Mouse (Mus musculus) gastrocnemius, postnatal 14 days (tissue): ENCODE results near the gene Mt2. TPM values are rescaled to one million over a fixed set of nuclear protein-coding genes. Genes with fewer than 3 reads are reported as not detected.

Source experiments
- DNase-seq: peaks from one replicate; pipeline ENCODE4 v3.0.0; 2021; ENCODE audit warnings: mixed read lengths
- intact Hi-C: fragments of 180-260 bp; cut with DNase I; formaldehyde crosslinking; loops from one replicate; pipeline ENCODE4 v1.15.1; 2025; ENCODE audit warnings: low total_unique reads
- total RNA-seq, 2 experiments: library from RNA; stranded (reverse); gene quantifications; 2 replicates each; pipeline ENCODE4 v1.2.3; 2021

Mt2 gene
- total RNA-seq, 2 experiments from 2014 or later, result 20.2 to 206 TPM

DNA sequence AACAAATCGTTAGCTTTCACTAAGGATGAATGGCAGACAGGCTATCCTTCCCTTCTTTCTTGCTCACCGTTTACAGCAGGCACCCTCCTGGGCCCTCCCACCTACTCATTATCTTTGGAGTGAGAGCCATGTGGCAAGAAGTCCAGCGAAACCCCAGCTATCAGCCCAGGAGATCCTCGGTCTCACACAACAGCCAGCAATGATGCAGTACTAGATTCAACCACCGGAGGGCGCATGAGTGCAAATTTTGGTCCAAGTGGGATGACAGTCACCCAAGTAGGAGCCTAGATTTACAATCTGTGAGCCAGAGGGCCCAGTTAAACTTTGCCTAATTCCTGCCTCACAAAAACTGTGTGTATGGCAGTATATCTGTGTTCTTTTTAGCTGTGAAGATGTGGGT is 5.2 kb upstream of the Mt2 start:
- intact Hi-C loops, result loop anchor here (5.0 kb wide), 1 partner anchor 35 kb away; no protein-coding TSS in a partner anchor
- peak; percentile 84 for DNase-seq

DNA sequence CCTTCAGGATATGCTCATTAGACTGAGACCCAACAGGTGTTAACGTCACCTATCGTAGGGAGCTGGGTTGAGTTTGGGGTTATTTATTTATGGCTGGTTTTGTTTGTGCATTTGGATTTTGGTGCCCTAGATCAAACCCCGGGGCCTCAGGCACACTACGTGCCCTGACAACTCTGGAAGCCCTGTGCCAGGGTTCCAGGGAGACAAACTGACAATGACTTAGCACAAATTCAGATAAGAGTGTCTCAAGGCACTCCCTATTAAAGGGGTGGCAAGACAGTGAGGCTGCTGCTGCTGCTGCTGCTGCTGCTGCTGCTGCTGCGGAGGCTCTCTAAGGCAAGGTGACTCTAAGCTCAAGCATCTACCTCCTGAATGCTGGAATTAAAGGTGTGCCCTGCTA is 2.9 kb upstream of the Mt2 start:
- DNase-seq, result no peak
- intact Hi-C loops, result loop anchor here (5.0 kb wide), 1 partner anchor 33 kb away; no protein-coding TSS in a partner anchor

DNA sequence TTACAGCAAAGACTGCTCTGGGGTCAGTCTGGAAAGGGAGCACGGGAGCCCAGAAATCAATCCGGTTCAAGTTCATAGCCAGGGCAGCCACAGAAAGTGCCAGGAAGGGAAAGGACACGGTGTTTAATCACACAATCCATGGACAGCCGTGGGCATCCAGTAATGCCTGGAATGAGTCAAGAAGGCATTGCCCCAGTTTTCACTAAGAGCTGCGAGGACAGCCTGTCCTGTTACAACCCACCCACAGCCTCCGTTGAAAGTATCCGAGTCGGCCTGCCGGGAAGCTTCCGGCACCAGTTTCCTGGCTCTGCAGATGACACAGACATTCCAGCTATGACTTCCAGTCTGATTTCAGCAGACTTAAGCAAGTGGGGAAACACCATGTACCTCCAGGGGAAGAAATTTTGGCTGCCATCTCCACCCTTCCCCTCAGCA is 1.1 kb upstream of the Mt2 start:
- peak; percentile 60 for DNase-seq
- intact Hi-C loops, result no loop called here

DNA sequence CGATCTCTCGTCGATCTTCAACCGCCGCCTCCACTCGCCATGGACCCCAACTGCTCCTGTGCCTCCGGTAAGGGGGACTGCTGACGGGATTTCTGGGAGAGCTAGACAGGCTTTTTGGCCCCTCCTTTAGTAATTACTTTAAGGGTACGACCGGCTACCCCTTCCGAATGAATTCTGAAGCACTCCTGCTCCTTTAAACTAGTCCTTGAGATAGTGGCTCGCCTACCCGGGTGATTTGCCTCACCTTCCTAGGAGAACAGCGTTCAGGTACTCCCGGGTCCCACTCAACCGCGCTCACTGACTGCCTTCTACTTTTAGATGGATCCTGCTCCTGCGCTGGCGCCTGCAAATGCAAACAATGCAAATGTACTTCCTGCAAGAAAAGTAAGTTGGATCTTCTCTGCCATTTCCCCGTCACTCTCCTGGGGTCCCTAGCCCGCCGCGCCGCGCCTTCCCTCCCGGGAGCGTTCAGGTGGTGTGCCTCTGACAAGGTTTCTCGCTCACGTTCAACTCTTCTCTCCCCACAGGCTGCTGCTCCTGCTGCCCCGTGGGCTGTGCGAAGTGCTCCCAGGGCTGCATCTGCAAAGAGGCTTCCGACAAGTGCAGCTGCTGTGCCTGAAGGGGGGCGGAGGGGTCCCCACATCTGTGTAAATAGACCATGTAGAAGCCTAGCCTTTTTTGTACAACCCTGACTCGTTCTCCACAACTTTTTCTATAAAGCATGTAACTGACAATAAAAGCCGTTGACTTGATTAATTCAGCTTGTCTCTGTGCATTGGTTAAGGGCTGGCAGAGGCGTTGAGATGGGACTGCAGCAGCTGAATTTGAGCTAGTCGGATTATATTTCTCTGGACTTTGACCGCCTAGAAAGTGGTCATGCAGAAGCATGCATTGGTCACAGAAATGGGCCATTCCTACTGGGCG is 607 bp downstream of the Mt2 start:
- intact Hi-C loops, result no loop called here
- DNase-seq, result no peak

DNA sequence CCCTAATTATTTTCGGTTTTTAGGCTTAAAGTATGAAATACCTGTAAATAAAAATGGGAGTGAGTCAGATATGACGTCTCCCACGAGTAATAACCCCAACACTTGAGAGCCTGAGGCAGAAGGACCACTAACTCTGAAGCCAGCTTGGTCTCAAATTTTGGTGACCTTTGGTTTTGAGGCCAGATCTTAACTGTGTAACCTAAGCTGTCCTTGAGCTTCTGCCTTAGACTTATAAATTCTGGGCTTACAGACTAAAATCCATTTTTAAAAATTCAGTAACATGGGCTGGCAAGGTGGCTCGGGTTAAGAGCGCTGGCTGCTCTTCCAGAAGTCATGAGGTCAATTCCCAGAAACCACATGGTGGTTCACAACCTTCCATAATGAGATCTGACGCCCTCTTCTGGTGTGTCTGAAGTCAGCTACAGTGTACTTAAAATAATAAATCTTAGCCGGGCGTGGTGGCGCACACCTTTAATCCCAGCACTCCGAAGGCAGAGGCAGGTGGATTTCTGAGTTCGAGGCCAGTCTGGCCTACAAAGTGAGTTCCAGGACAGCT is 1.5 kb downstream of the Mt2 start:
- intact Hi-C loops, result no loop called here
- no peak for DNase-seq

DNA sequence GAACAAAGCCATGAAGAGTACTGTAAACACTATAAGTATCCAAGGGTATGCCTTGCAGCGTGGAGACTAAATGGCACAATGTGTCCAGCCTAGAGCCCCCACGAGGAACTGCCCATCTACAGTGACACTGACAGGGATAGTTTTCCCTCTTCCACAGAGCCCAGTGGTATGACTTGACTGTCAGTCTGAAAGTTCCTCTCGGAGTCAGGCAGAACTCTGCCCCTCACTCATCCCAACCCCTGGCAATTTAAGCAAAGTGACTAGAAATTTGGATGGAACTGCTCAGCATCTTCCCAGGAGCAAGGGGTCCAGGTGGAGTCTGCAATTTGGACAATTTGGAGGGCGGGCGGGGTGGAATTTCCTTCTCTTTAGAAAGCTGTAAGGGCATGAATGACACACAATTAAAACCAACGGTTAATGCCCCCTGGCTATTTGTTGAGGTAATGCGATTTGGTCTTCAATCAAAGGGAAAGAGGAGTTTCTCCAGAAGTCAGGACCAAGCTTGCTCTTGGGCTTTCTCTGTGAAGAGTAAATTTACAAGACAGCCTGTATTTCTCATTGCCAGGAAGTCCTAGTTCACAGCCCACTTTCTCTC is 2.3 kb downstream of the Mt2 start:
- intact Hi-C loops, result no loop called here
- no peak for DNase-seq

DNA sequence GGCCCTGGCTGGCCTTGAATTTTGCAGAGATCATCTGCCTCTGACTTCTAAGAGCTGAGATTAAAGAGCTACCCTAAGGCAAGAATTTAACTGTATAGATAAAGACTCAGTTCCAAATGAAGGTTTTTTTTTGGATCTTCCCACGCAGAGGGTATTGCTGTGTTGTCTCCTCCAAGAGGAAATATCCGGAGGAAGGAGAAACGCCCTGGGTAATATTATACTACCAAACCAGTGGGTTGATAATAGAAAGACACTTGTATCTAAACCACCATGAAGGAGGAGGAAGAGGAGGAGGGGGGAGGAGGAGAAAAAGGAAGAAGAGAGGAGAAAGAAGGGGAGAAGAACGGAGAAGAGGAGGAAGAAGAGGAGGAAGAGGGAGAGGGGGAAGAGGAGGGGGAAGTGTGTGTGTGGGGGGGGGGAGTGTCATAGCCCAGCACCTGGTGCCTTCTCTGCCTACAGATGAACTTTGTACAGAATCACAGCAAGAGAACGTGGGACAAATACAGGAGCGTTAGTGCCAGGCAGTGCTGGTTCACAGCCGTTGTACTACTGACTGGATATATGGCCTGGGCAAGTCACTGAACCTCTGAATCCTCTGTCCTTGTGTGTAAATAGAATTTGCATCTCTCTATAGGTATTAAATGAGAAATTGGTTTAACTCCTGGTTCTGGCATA is 5.4 kb downstream of the Mt2 start:
- intact Hi-C loops, result no loop called here
- no peak for DNase-seq

DNA sequence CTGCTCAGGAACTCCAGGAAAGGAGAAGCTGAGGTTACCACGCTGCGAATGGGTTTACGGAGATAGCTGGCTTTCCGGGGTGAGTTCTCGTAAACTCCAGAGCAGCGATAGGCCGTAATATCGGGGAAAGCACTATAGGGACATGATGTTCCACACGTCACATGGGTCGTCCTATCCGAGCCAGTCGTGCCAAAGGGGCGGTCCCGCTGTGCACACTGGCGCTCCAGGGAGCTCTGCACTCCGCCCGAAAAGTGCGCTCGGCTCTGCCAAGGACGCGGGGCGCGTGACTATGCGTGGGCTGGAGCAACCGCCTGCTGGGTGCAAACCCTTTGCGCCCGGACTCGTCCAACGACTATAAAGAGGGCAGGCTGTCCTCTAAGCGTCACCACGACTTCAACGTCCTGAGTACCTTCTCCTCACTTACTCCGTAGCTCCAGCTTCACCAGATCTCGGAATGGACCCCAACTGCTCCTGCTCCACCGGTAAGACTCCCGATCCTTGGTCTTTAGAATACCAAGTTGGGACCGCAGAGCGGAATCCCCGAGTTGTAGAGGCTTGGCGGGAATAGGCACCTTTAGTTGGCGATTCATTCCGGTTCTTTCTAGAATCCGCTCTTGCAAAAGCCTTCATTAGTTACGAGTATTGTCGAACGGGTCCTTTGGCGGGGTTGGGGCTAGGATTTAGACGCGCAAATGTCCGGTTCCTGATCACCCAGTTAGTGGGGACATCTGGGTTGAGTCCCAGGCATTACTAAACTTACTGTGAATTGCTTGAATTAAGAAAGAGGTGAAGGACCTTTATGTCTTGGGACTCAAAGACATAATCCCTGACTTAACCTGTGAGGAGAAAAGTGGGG is 6.6 kb downstream of the Mt2 start, which contains the start of gene Mt1:
Gene Mt1 (plus strand): TSS at position 226 of the 856 bp plus-strand sequence.
- DNase-seq, result peak; percentile 92
- intact Hi-C loops, result no loop called here

DNA sequence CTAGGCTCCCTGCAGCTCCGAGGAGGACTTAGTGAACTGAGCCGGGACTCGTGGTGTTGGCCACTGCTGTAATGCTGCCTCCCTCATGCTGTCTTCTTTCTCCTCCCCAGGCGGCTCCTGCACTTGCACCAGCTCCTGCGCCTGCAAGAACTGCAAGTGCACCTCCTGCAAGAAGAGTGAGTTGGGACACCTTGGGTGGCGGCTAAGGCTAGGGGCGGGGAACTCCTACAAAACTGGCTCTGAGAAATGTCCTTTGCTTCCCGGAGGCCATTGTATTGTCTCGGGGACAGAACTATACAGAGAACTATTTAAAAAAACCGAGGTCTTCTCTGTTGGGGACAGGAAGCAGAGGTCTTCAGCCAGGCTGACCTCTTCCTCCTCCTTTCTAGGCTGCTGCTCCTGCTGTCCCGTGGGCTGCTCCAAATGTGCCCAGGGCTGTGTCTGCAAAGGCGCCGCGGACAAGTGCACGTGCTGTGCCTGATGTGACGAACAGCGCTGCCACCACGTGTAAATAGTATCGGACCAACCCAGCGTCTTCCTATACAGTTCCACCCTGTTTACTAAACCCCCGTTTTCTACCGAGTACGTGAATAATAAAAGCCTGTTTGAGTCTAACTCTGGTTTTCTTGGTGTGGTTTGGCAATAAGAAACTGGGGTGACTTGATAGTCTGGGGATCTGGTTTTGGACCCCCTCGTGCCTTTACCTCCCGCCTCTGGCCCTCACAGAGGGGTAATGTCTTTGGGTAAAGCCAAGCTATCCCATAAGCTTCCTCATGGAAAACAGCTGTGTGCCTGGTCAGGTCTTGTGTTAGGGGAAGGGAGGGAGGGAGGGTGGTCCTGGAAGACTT is 7.5 kb downstream of the Mt2 start:
- intact Hi-C loops, result no loop called here
- DNase-seq, result no peak

DNA sequence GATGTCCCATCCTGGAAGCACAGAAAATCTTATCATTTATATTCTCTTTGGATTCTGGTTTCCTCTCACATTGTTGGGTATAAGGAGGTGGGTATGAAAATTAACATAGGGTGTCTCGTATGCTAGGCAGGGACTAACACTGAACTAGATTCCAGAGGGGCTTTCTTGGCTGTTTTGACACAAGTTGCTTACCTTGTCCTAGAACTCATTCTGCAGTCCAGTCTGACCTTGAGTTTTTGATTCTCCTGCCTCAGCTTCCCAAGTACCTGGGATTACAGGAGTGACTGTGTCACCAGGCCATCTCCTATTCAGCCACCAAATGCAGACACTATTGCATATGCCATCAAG is 8.1 kb downstream of the Mt2 start:
- DNase-seq, result no peak
- intact Hi-C loops, result no loop called here

DNA sequence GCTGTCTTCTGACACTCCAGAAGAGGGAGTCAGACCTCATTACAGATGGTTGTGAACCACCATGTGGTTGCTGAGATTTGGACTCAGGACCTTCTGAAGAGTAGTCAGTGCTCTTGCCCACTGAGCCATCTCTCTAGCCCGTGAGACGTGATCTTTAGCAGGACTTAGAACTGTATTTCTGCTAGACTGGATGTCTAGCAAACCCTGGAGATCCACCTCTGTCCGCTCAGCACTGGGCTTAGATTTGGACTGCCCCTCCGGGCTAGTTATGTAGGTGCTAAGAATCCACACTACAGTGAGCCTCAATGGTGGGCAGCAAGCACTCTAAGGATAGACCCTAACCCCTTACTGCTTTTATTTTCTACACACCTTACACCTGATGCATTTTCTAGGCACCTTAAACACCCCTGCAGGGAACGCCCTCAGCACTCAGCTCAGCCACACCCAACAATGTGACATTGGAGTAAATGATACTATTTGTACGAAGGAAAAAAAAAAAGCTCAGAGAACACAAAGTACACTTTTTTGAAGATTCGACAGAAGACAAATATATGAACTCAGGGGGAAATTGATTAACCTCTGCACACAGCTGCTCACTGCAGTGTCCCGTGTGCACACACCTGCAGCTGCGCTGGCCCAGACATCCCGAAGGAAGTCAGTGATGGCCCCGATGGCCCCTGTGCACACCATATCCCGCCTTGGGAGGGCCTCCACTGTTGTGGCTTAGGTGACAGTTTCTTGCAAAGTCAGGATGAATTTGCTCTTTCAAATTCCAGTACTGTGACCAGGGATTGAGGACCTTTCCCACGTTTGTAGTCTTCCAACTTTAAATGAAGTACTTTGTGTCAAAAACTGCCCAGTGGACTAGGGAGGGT is 9.8 kb downstream of the Mt2 start:
- intact Hi-C loops, result no loop called here
- no peak for DNase-seq

DNA sequence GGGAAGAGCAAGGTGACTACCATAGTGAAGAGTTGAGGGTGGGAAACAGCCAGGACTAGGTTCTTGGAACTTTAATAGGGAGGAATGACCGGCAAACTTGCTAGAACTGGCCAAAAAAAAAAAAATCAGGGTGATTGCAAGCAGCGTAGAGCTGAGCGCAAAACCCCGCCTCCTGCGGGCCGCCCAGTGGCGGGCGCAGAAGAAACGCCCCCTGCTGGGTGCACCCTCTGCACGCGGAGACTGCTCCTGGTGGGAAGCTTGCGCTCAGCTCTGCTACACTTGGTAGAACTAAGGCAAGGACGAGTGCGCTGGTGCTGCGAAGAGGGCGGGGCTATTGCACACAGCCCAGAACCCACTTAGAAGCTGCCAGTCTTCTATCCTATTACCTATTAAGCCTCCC is 10.7 kb downstream of the Mt2 start:
- intact Hi-C loops, result no loop called here
- DNase-seq, result peak; percentile 79

DNA sequence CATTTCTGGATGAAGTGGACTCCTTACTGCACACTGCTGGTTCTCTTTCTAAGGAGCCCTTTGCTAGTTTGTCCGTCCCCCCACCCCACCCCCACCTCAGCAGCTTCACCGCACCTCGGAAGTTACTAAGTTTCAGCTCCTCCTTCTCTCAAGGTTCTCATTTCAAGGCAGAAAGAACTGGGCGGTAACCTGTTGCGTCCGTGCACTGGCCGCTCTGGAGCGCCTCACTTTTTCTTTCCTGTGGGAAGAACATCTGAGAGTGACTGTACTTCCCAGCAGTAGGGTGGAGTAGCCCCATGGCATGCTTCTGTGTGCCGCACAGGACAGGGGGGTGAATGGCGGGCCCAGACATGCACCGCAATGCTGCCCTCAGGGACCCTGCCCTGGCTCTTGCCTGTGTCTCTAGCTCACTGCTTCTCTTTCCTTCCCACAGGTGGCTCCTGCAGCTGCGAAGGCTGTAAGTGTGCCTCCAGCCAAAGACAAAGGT is 11.9 kb downstream of the Mt2 start:
- intact Hi-C loops, result no loop called here
- DNase-seq, result no peak

DNA sequence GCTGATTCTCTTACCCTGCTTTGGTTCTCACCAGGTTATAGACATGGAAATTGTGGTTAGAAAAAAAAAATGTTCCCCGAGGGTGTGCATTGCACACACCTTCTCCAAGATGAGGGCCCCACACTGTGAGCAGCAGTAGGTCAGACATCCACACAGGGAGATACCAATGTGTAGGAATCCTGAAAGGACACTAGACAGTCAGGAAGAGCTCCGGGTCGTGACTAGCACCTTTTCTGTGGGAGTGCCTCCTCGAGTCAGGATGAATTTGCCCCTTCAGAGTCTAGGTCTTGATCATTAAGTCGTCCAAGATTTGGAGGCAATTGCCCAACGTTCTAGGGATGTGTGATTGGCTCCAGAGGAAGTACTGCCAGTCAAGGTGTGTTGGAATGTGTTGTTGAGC is 13.3 kb downstream of the Mt2 start:
- intact Hi-C loops, result no loop called here
- no peak for DNase-seq

DNA sequence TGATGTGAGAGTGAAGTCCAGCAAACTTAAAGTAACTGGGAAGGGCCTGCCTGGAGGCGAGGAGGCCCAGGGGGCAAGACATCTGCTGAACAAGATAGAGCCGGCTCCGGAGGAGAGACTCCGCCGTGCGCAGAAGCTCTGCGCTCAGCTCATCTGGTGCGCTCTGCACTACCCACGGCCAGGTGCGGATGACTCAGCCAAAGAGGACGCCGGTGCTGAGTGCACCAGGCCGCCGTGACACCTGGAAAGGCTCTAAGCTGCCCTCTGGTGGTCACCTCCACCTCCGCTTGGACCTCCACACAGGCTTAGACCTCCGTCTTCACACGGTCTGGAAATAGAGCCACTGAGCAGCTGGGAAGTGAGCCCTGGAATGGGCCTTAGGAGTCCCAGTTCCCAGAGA is 14.1 kb downstream of the Mt2 start:
- peak; percentile 71 for DNase-seq
- intact Hi-C loops, result no loop called here

DNA sequence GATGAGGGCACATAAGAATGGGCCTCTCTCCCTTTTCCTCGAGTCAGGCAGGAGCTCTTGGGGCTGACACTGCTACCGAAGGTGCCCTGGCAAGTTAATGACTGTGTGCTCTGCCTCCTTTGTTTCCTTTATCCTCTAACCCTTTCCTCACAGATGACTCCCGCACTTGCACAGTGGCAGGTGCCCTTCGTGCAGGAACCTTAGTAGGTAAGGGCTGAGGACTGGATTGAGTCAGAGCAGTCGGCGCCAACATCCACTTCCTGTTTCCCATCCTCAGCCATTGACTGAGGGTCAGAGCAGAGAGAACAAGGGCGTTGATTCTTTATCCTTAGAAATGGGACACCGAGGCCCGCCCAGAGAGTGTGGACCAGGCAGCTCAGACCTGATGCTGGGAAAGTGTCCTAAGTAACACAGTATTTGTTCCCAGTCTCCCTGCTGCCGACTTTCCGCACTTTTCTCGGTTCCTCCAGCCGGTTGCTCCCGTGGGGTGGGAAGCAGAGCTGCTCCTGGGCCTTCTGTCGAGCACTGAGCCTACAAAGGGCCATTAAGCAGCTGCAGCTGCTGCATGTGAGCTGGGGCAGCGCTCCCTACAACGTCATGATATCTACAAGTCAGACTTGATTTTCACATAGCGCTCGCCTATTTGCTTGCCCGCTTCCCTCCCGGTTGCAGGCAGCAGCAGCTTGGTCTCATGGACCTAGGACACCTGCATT is 15.0 kb downstream of the Mt2 start:
- DNase-seq, result no peak
- intact Hi-C loops, result no loop called here
